Mouse (Mus musculus) ES-Bruce4 (cell line): ENCODE data around the gene Phf3. TPM values are rescaled to one million over a fixed set of nuclear protein-coding genes. Genes with fewer than 3 reads are reported as not detected.

ENCODE experiments used
- H3K27ac ChIP-seq: 2 replicates; pipeline ENCODE4 v1.5.1; 2012; ENCODE audit warnings: low read length, inconsistent platforms; ENCODE audit not compliant: insufficient read depth
- H3K27me3 ChIP-seq: 2 replicates; pipeline ENCODE4 v1.6.1; 2012; ENCODE audit warnings: mild to moderate bottlenecking, low read length, inconsistent platforms; ENCODE audit not compliant: control insufficient read depth, poor library complexity, insufficient read depth, severe bottlenecking
- H3K36me3 ChIP-seq: 2 replicates; pipeline ENCODE4 v1.6.1; 2012; ENCODE audit warnings: inconsistent platforms, mild to moderate bottlenecking, low read length, moderate library complexity; ENCODE audit not compliant: control insufficient read depth, poor library complexity, insufficient read depth, severe bottlenecking
- H3K4me1 ChIP-seq: one replicate; pipeline ENCODE4 v1.8.1; 2011; ENCODE audit warnings: low read length; ENCODE audit not compliant: control insufficient read depth, insufficient read depth
- H3K4me3 ChIP-seq: 2 replicates; pipeline ENCODE4 v1.5.1; 2011; ENCODE audit warnings: low read depth, mild to moderate bottlenecking, low read length
- H3K9ac ChIP-seq: 2 replicates; pipeline ENCODE4 v1.6.1; 2012; ENCODE audit warnings: low read depth, mild to moderate bottlenecking, inconsistent platforms; ENCODE audit not compliant: poor library complexity, severe bottlenecking
- H3K9me3 ChIP-seq: replicated peaks from 2 replicates; pipeline ENCODE4 v1.6.1; 2012; ENCODE audit warnings: mild to moderate bottlenecking, low read length, inconsistent platforms; ENCODE audit not compliant: control insufficient read depth, poor library complexity, insufficient read depth, severe bottlenecking
- CTCF ChIP-seq: IDR thresholded peaks from one replicate; pipeline ENCODE4 v1.8.1; 2011; ENCODE audit warnings: low read depth, low read length
- EP300 ChIP-seq: IDR thresholded peaks from 2 replicates; pipeline ENCODE4 v1.6.1; 2011; ENCODE audit warnings: low read depth, low read length; ENCODE audit not compliant: insufficient read depth
- POLR2A ChIP-seq: IDR thresholded peaks from one replicate; pipeline ENCODE4 v1.8.1; 2011; ENCODE audit warnings: low read length; ENCODE audit not compliant: insufficient read depth
- polyA plus RNA-seq: library from polyadenylated mRNA; stranded (reverse); fragments of >200 nt; gene quantifications from 2 replicates; pipeline ENCODE4 v1.2.4, GENCODE M21; 2011; ENCODE audit warnings: low read depth; ENCODE audit not compliant: missing spikeins, insufficient read depth, insufficient read length

Gene Phf3
- polyA plus RNA-seq, 1 experiment = 203 TPM

- Histone ChIP-seq H3K4me3 (no peak overlapping the region), H3K27ac (no peak overlapping the region), H3K4me1 (no peaks in the 10 kb centered on the region), H3K9ac (no peak overlapping the region), H3K36me3 (no peaks in the 10 kb centered on the region), H3K27me3 (no peaks in the 10 kb centered on the region), H3K9me3 (no peaks in the 10 kb centered on the region)
- no peak for TF ChIP-seq CTCF
- TF ChIP-seq EP300 = no peak
- no peak for TF ChIP-seq POLR2A
Observed at GRCm38 (mm10) chr1:30783741-30784140, 90.0 kb downstream of the Phf3 start.

- Histone ChIP-seq H3K4me1 (no peaks in the 10 kb centered on the region), H3K9ac (no peak overlapping the region), H3K27me3 (no peaks in the 10 kb centered on the region), H3K27ac (no peak overlapping the region), H3K9me3 (no peaks in the 10 kb centered on the region), H3K4me3 (no peak overlapping the region), H3K36me3 (no peaks in the 10 kb centered on the region)
- no peak for TF ChIP-seq CTCF
- TF ChIP-seq POLR2A = no peak
- TF ChIP-seq EP300 = no peak
Observed at GRCm38 (mm10) chr1:30780293-30780692, 93.4 kb downstream of the Phf3 start.

- no peaks in the 10 kb centered on the region for H3K4me1 ChIP-seq
- no peaks in the 10 kb centered on the region for H3K36me3 ChIP-seq
- no peak for TF ChIP-seq CTCF
- no peak for TF ChIP-seq EP300
- no peak for TF ChIP-seq POLR2A
- no peak overlapping the region for H3K9ac ChIP-seq
- no peaks in the 10 kb centered on the region for H3K27me3 ChIP-seq
- no peak overlapping the region for H3K4me3 ChIP-seq
- no peaks in the 10 kb centered on the region for H3K9me3 ChIP-seq
- H3K27ac ChIP-seq = no peak overlapping the region
Observed at GRCm38 (mm10) chr1:30779562-30779961, 94.2 kb downstream of the Phf3 start.

DNA sequence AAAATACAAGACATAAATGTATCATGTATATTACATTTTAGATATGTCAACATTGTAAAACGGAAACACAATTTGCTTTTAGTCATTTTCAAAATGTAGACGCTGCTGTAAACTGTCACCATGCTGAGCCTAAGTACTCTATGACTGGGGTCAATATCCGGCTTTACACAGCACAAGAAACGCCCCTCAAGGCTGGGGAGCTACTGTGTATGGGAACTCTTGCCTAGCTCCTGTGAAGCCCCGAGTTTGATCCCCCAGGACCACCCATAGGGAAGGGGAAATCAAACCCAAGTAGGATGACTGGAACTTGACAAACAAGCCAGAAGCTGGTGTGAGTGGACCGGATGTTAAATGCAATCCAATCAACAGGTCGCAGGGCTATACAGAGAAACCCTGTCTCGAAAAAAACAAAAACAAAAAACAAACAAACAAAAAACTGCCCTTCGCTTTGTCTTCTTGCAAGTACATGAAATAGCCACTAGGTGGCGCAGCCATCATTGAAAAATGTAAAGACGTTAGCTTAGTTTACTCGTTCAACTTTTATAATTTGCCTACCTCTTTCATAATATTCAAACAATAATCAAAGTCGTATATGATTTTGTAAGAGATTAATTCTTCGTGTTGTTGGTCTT, 95.2 kb downstream of the Phf3 start:
- Histone ChIP-seq H3K27me3 (no peaks in the 10 kb centered on the region), H3K4me3 (no peak overlapping the region), H3K9ac (no peak overlapping the region), H3K4me1 (no peaks in the 10 kb centered on the region), H3K36me3 (no peaks in the 10 kb centered on the region), H3K27ac (no peak overlapping the region), H3K9me3 (no peaks in the 10 kb centered on the region)
- TF ChIP-seq EP300 (no peak), POLR2A (no peak), CTCF (no peak)

GRCm38 (mm10) chr1:30776196-30776595, 97.5 kb downstream of the Phf3 start:
- no peaks in the 10 kb centered on the region for H3K4me1 ChIP-seq
- no peak overlapping the region for H3K27ac ChIP-seq
- H3K36me3 ChIP-seq = no peaks in the 10 kb centered on the region
- H3K4me3 ChIP-seq = no peak overlapping the region
- TF ChIP-seq CTCF = no peak
- no peaks in the 10 kb centered on the region for H3K27me3 ChIP-seq
- no peaks in the 10 kb centered on the region for H3K9me3 ChIP-seq
- H3K9ac ChIP-seq = no peak overlapping the region

- no peaks in the 10 kb centered on the region for H3K36me3 ChIP-seq
- H3K27me3 ChIP-seq = no peaks in the 10 kb centered on the region
- H3K9me3 ChIP-seq = no peaks in the 10 kb centered on the region
- H3K27ac ChIP-seq = no peak overlapping the region
- no peak overlapping the region for H3K4me3 ChIP-seq
- H3K4me1 ChIP-seq = no peaks in the 10 kb centered on the region
- no peak for TF ChIP-seq POLR2A
- no peak for TF ChIP-seq CTCF
- no peak for TF ChIP-seq EP300
- no peak overlapping the region for H3K9ac ChIP-seq
Observed at GRCm38 (mm10) chr1:30773662-30774061, 100.1 kb downstream of the Phf3 start.
